Mouse (Mus musculus): ENCODE data around the gene Chek2.
"Not testable (repeated sequence)": the region's sequence is repeated elsewhere in the genome, so short reads cannot be mapped to it uniquely, and the experiment has no call there.

The Chek2 gene

GRCm38 (mm10) chr5:110839038-110839677, 621 bp upstream of the Chek2 start:
- no peak for DNase-seq (ENCODE audit: low spot score)

DNA sequence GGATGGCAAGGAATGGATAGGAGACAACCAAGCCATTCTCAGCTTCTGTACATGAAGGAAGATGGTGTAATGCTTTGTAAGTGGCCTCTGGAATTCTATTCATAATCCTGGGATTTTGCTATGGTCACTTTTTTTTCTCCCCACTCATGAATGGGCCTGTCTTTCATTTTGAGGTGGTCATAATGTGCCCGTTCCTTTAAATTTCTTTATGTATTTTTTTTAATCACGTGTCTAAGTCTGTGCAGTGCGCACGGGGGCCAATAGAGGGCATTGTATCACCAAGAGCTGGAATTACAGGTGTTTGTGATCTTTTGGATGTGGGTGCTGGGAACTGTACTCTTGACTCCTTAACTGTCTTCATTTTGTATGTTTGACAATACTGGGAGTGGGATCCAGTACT, 686 bp downstream of the Chek2 start:
- peak; percentile 29 for DNase-seq (ENCODE audit: low spot score)

DNA sequence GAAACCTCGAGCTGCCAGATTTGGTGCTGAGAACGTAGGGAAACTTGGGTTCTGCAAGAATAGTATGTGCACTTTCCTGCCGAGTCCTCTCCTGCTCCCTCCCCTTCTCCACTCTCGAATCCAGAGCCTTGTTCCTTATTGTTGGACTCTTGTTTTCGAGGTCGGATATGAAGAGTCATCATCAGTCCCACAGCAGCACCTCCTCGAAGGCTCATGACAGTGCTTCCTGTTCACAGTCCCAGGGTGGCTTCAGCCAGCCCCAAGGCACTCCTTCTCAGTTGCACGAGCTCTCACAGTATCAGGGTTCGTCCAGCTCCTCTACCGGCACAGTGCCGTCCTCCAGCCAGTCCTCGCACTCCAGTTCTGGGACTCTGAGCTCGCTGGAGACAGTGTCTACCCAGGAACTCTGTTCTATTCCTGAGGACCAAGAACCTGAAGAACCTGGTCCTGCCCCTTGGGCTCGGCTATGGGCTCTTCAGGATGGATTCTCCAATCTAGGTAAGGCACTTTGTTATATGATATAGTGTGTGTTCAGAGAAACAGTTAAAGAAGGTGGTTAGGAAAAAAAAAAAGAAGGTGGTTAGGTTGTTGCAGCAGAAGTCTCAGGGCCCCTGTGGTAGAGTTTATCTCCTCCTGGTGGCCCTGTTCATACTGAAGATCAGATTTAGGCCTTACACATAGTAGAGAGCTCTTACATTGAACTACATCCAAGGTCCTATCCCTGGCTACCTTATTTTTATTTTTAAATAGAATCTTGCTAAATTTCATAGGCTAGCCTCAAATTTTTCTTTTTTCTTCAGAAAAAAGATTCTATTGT, 1.5 kb downstream of the Chek2 start:
- DNase-seq (ENCODE audit: low spot score), result no peak

DNA sequence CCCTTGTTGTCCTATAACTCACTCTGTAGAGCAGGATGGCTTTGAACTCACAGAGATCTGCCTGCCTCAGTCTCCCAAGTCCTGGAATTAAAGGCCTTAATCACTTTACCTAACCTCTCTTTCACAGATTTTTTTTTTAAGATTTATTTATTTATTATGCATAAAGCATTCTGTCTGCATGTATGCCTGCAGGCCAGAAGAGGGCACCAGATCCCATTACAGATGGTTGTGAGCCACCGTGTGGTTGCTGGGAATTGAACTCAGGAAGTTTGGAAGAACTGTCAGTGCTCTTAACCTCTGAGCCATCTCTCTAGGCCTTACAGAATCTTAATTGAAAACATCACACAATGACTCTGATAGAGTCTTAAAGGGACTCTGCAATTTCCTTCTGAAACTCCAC, 13.2 kb downstream of the Chek2 start:
- no peak for DNase-seq (ENCODE audit: low spot score)

DNA sequence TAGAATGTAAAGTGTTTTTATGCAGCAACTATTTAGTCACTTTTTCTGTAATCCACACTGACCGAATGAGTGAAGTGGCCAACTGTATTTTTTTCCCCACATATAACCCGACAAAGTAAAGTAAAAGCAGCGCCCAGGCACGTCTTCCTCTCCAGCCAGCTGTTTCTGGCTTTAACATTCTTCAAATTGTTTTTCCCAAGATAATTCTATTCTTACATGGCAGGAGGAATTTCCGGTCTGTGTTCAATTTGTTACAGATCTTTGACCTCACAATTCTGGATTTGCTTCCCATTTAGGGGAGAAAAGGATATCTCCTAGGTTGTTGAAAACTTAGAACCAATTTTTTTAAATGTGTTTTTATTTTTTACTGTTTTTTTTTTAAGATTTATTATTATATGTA, 17.3 kb downstream of the Chek2 start:
- no peak for DNase-seq (ENCODE audit: low spot score)

DNA sequence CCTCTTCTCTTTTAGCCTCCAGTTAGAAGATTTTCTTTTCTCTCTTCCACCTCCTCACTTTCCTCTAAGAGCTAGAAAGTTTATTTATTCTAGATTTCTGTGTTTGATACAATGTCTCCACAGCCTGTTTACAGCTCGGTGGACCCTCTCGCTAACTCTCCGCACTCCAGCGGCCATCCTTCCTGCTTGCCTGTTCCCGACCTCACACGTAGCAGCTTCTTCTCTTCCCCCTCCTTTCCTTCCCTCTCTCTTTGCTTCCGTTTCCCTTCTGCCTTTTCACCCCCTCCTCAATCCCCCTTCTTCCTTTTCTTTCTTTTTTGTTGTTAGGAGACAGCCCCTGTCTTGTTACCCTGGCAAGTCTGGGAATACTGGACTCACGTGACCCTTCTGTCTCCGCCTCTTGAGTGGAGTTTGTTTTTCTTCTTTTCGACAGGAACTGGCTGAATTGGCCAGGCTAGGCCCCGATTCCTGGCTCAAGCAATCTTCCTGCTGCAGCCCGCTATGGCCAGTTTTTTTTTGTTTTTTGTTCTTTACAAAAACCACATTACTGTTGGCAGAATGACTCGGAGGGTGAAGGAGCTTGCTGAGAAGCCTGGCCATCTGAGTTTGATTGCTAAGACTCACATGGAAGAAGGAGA, 19.4 kb downstream of the Chek2 start:
- DNase-seq (ENCODE audit: low spot score), result peak; percentile 54

DNA sequence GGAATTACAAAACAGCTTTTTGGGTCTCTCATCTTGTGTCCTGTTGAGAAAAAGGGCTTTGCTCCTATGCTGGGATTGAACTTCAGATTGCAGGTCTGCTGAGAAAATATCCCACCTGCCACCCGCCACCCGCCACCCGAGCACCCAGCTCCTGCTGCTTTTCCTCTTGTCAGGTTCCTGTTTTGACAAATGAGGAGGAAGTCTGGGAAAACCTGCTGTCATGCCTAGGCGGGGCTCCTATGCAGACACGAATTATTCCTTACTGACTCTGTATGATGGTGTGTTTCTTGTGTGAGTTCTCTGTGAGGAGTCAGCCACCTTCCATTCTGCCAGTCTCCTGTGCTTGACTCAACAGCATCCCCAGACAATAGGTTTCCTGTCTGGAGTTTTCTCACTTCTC, 20.7 kb downstream of the Chek2 start:
- DNase-seq (ENCODE audit: low spot score), result no peak

GRCm38 (mm10) chr5:110868460-110868859, 28.7 kb downstream of the Chek2 start:
- no peak for DNase-seq (ENCODE audit: low spot score)

- DNase-seq (ENCODE audit: low spot score), result no peak
These were observed 29.5 kb downstream of the Chek2 start for GRCm38 (mm10) chr5:110869242-110869669.

DNA sequence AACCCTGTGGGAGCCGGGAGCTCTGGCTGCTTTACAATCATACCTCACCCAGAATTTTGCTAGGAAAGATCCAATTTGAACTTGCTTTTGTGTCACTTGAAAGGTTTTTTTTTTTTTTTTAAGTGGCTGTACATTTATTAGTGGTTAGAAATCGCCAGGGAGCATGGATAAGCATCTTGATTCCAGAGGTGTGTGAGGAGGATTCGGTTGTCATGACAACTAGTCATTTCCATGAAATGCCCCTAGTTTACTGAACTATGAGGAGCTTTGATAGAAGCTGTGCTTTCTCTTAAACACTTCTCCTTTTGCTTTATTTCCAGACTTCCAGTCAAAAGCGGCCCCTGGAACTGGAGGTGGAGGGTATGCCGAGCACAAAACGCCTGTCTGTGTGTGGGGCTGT, 33.4 kb downstream of the Chek2 start:
- no peak for DNase-seq (ENCODE audit: low spot score)

GRCm38 (mm10) chr5:110874711-110875110, 34.9 kb downstream of the Chek2 start:
- DNase-seq (ENCODE audit: low spot score), result peak; percentile 27

DNA sequence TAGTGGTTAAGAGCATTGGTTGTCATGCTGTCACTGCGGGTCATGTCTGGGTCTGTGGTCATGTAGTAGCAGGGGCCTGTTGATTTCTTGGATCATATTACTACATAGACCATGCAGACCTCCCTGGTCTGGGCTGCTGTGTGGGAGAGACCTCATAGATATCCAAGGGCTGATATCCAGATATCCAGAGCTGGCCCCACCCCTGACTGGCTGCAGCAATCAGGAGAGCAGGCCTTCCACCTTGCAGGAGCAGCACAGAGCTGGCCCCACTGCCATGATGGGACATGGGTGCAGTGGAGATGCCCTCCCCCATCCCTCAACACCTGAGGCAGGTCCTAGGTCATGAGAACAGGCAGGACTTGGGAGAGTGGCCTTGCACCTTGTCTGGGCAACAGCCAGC, 35.5 kb downstream of the Chek2 start:
- DNase-seq (ENCODE audit: low spot score), result peak; percentile 16

DNA sequence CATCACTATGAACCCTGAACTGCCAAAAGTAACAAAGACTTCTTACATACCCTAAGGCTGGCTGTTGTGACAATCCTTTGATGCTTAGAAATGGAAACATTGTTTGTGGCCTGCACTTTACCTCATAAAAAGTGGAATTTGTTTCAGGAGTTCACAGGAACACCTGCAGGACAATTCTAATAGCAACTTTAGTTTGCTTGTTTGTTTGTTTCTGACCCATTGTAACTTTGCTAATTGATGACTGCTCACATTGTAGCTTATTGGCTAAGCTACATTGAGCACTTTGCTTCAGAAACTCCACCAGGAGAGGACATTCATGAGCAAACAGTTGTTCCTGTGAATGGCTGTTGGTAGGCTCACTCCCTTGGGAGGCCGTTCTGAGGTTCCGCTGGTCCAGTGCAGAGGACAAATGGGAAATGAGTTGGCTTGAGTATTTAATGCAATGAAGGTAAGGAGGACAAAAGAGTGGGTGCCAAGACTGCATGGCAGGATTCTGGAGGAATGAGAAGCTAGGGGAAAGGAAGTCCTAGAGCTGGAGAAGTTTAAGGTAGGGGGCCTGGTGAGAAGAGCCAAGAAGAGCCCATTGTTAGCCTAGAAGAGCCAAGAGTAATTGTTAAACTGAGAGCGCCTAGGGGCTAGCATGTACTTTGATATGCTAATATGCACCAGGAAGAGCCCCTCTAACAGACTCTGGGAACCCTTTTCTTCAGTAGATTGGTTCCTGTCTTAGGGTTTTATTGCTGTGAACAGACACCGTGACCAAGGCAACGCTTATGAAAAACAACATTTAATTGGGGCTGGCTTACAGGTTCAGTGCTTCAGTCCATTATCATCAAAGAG, 38.1 kb downstream of the Chek2 start:
- DNase-seq (ENCODE audit: low spot score), result no peak

GRCm38 (mm10) chr5:110878526-110878925, 38.7 kb downstream of the Chek2 start:
- not testable (repeated sequence) for DNase-seq (ENCODE audit: low spot score)

DNA sequence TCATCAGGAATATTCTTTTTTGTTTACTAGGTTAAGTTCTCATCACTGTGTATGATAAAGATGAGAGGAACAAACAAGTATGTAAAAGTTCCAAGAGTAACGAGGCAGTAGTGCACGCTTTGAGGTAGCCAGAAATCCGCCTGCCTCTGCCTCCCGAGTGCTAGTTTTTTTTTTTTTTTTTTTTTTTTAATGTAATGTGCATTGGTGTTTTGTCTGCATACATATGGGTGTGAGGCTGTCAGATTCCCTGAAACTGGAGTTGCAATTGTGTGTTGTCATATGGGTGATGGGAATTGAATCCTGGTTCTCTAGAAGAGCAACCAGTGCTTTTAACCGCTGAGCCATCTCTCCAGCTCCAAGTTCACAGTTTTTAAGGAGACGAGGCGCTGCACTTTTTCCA, 39.3 kb downstream of the Chek2 start:
- no peak for DNase-seq (ENCODE audit: low spot score)

DNA sequence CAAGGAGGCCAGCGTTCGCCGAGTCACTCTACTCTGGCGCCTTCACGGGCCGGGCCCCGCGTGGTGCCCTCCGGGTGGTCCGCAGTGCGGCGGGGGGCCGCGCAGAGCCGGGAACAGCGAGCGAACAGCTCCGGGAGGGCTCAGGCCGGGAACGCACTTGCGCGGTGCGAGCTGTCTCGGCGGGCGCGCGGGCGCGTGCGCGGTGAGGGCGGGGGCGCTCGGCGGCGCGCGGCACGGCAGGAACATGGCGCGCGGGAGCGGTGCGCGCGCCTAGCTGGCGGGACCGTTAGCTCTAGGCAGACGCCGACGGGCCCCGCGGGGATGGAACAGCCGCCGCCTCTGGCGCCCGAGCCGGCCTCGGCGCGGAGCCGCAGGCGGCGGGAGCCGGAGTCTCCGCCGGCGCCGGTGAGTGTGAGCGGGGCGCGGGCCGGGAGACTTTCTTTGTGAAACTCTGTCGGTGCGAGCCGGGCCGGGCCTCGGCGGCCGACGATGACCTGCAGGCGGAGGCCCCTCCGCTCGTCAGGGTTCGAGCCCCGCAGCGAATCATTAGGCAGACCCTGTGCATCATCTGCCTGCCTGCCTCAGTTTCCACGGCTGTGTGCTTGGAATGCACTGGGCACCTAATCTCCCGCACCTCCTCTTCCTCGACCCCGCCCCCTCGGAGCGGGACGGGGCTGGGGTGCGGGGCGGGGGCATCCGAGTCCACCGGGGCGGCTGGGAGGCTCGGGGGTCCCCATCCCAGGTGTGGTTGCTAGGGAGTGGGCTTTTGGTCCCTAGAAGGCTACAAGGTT, 40.0 kb downstream of the Chek2 start, which contains the start of gene Ttc28:
Gene Ttc28, plus strand, starts transcription at position 220 of the 791 bp plus-strand sequence.
- peak; percentile 91 for DNase-seq (ENCODE audit: low spot score)

GRCm38 (mm10) chr5:110888596-110888995, 48.8 kb downstream of the Chek2 start:
- DNase-seq (ENCODE audit: low spot score), result no peak

GRCm38 (mm10) chr5:110889945-110890344, 50.2 kb downstream of the Chek2 start:
- DNase-seq (ENCODE audit: low spot score), result no peak

DNA sequence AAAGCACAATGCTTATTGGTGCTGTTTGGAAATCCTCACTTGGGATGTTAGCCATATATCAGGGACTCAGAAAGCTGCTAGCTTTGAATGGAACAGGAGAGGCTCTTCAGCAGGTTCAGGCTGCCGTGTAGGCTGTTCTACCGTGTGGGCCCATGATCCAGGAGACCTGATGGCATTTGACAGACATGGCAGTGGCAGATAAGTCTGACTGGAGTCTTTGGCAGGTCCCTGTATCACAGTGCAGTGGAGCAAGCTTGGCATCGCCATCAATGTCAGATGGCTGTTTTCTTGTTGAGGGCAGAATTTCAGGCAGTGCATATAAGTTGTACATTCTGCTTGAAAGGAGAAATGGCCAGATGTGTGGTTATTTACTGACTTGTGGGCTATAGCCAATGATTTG, 50.8 kb downstream of the Chek2 start:
- DNase-seq (ENCODE audit: low spot score), result no peak

GRCm38 (mm10) chr5:110897114-110897788, 57.5 kb downstream of the Chek2 start:
- DNase-seq (ENCODE audit: low spot score), result no peak

- DNase-seq (ENCODE audit: low spot score), result no peak
These were observed 58.4 kb downstream of the Chek2 start for GRCm38 (mm10) chr5:110898169-110898568.
